Mouse (Mus musculus) thymus, adult 2 months (tissue): Measurements from ENCODE around the gene Nsun7.

ENCODE experiments used
- CTCF ChIP-seq: fragments of 200-500 bp; IDR thresholded peaks from 2 replicates; pipeline ENCODE4 v1.5.1; 2012; ENCODE audit warnings: mild to moderate bottlenecking, control low read depth, low read length, moderate library complexity, borderline replicate concordance; ENCODE audit not compliant: control insufficient read depth, poor library complexity, insufficient read depth; ENCODE audit errors: extremely low read depth
- POLR2A ChIP-seq: fragments of 200-500 bp; IDR thresholded peaks from 2 replicates; pipeline ENCODE4 v1.6.1; 2012; ENCODE audit warnings: mild to moderate bottlenecking, low read length, control low read depth, moderate library complexity; ENCODE audit not compliant: control insufficient read depth, poor library complexity, insufficient read depth; ENCODE audit errors: extremely low read depth

- TF ChIP-seq POLR2A (no peak), CTCF (no peak)
Observed at GRCm38 (mm10) chr5:66319341-66319740, 59.6 kb downstream of the Nsun7 start.
